Mouse (Mus musculus) left cerebral cortex, adult 2 months (tissue): ENCODE data around the gene Tmigd1. TPM values are rescaled to one million over a fixed set of nuclear protein-coding genes. Genes with fewer than 3 reads are reported as not detected.

ENCODE experiments used
- DNase-seq, 2 experiments: peaks; one replicate each; pipeline ENCODE4 v3.0.0; 2021 to 2022; ENCODE audit warnings: low spot score in 2 of 2, mixed read lengths in 1 of 2; ENCODE audit errors: extremely low spot score in 1 of 2
- H3K27ac ChIP-seq: fragments of 200-600 bp; 2 replicates; pipeline ENCODE4 v1.8.1; 2022
- H3K4me3 ChIP-seq: fragments of 200-600 bp; 2 replicates; pipeline ENCODE4 v1.8.1; 2022
- CTCF ChIP-seq: fragments of 200-600 bp; IDR thresholded peaks from 2 replicates; pipeline ENCODE4 v1.8.1; 2022; ENCODE audit warnings: antibody characterized with exemption, mild to moderate bottlenecking, moderate library complexity
- intact Hi-C: fragments of 180-260 bp; cut with DNase I; formaldehyde crosslinking; loops from one replicate; pipeline ENCODE4 v1.15.1; 2025
- long read RNA-seq, 2 experiments: library from polyadenylated mRNA; stranded (forward); transcript quantifications; one replicate each; pipeline ENCODE4 v2.0.0; 2021; ENCODE audit warnings: borderline mapping rate in 2 of 2
- total RNA-seq, 2 experiments: library from RNA; stranded (reverse); gene quantifications; 2 replicates each; pipeline ENCODE4 v1.2.3; 2021

The Tmigd1 gene
- not detected for total RNA-seq
- long read RNA-seq, experiment 1: 0 reads
- long read RNA-seq, experiment 2: 0 reads

GRCm38 (mm10) chr11:76901579-76902361 is at the start of gene Tmigd1:
TSS of gene Tmigd1 (plus strand) at chr11:76902159.
- intact Hi-C loops: no loop called here
- DNase-seq: no peak
- Histone ChIP-seq H3K27ac (no peak within 1 kb of the TSS), H3K4me3 (no peak within 1 kb of the TSS)
- TF ChIP-seq CTCF: no peak

GRCm38 (mm10) chr11:76854475-76855341 is 47.3 kb upstream of the Tmigd1 start:
- Histone ChIP-seq H3K27ac (no peak overlapping the region), H3K4me3 (no peak overlapping the region)
- no peak for TF ChIP-seq CTCF
- intact Hi-C loops: no loop called here
- DNase-seq: no peak

DNA sequence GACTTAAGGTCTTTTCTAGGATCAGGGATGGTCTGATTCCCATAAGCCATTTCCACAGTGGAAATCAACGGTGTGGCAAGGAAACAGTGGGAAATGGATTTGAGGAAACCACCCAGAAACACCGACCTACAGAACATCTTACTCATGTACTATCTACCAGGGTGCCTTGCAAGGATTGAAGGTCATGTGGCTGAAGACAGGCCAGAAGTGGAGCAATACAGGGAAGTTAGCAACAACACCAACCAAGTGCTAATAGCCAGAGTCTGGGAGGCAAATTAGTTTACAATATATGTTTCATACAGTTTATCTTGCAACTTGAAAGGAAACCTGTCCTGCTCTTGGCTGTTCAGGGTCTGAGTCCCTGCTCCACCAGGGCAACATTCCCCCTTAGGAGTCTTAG is 45.4 kb upstream of the Tmigd1 start:
- intact Hi-C loops: no loop called here
- no peak overlapping the region for H3K4me3 ChIP-seq
- DNase-seq: no peak
- no peak for TF ChIP-seq CTCF
- H3K27ac ChIP-seq: no peak overlapping the region

DNA sequence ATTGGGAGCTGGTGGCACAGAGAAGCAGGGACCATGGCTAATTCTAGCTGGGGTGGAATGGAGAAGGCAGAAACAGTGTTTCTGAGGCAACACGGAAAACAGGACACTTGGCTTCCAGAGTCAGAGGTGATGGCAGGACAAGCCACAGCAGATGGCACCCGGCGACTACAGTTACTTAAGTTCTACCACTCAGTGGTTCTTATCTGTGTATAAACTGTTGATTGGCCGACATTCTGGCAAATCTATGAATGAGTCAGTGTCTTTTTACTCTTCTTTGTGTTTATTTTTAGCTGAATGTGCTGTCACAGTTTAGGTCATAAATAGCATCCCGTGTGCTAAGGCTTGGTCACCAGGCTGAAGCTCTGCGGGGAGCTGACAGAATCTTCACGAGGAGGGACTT is 44.8 kb upstream of the Tmigd1 start:
- TF ChIP-seq CTCF: no peak
- DNase-seq: no peak
- H3K4me3 ChIP-seq: no peak overlapping the region
- intact Hi-C loops: no loop called here
- no peak overlapping the region for H3K27ac ChIP-seq

- no peak for DNase-seq
- no peak for TF ChIP-seq CTCF
- no peak overlapping the region for H3K27ac ChIP-seq
- H3K4me3 ChIP-seq: no peak overlapping the region
- intact Hi-C loops: no loop called here
These were observed 43.2 kb upstream of the Tmigd1 start for GRCm38 (mm10) chr11:76858781-76859180.

GRCm38 (mm10) chr11:76859261-76859660 is 42.7 kb upstream of the Tmigd1 start:
- Histone ChIP-seq H3K4me3 (no peak overlapping the region), H3K27ac (no peak overlapping the region)
- no peak for TF ChIP-seq CTCF
- intact Hi-C loops: no loop called here
- DNase-seq: no peak

- intact Hi-C loops: no loop called here
- Histone ChIP-seq H3K27ac (no peak overlapping the region), H3K4me3 (no peak overlapping the region)
- no peak for TF ChIP-seq CTCF
- DNase-seq: no peak
These were observed 40.8 kb upstream of the Tmigd1 start for GRCm38 (mm10) chr11:76861185-76861584.

DNA sequence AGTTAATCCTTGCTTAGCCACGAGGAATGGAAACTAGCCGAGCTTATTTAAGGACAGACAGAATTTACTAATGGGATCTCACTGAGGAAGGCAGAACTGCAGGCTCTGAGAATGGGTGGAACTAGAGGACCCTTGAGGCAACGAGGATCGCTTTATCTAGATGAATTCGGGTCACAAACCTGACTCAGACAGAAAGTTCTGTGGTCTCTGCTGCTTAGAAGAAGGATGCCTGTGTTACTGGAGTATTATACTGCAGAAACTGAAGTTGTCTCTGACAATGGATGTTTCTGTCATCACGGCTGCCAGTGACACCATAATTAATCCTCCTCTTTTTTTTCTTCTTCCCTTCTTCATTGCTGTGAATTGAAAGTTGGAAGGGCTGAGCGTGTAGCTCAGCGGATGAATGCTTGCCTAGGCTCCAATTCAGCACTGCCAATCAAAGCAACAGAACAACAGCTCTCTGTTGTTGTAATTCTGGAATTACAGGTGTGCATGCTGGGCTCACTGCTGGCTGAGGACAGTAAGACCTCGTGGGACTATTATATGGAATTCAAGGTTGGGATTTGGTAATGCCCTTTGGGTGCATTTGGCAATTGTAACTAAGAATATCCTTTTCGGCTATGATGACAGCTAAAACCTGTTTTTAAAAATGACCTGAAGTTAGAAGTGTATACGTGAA is 29.3 kb upstream of the Tmigd1 start:
- TF ChIP-seq CTCF: no peak
- intact Hi-C loops: no loop called here

GRCm38 (mm10) chr11:76873865-76874264 is 28.1 kb upstream of the Tmigd1 start:
- no peak for TF ChIP-seq CTCF
- DNase-seq: no peak
- intact Hi-C loops: no loop called here
- Histone ChIP-seq H3K4me3 (no peak overlapping the region), H3K27ac (no peak overlapping the region)

More for the DNA sequence above, 29.3 kb upstream of the Tmigd1 start:
- DNase-seq: no peak
- no peak overlapping the region for H3K27ac ChIP-seq
- no peak overlapping the region for H3K4me3 ChIP-seq

DNA sequence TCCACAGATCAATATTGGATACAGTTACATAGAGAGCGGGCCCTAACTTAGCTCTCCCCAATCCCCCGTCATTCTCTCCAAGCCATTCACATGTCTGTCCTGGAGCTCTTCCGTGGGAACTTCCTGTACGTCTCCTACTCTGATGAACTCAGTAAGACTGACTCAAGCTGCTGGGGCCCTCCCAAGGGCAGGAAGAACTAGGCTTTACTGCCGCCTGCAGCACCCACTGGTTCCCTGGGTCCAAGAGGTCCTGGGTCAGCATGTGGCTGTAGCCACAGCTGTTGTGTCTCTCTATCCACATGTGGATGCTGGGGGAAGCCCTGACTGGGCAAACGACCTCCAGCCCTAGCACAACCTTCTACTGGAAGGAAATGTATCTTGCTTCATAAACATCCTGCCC is 27.2 kb upstream of the Tmigd1 start:
- intact Hi-C loops: no loop called here
- TF ChIP-seq CTCF: no peak
- no peak for DNase-seq
- H3K27ac ChIP-seq: no peak overlapping the region
- no peak overlapping the region for H3K4me3 ChIP-seq

DNA sequence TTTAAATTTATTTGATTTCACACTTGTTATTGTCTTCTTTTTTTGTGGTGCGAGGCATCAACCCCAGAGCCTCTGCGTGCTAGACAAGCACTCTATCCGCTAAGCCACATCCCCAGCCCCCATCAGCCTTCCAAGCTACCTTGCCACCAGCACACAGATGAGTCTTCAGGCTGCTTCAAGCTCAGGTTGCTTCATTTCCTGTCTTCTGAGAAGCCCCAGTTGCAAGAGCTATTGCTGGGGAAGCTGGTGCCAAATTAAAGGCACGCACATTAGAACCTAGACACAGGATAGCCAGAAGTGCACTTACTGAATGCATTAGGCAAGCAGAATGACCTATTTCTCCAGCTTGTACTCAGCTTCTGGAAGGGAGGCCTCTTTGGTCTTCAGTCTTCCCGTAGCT is 22.1 kb upstream of the Tmigd1 start:
- no peak for DNase-seq
- H3K27ac ChIP-seq: no peak overlapping the region
- no peak for TF ChIP-seq CTCF
- intact Hi-C loops: no loop called here
- no peak overlapping the region for H3K4me3 ChIP-seq

- no peak overlapping the region for H3K27ac ChIP-seq
- H3K4me3 ChIP-seq: no peak overlapping the region
- TF ChIP-seq CTCF: no peak
- intact Hi-C loops: no loop called here
- DNase-seq: no peak
These were observed 17.5 kb upstream of the Tmigd1 start for GRCm38 (mm10) chr11:76884451-76884850.
